23 mouse cellular contexts compared by ENCODE assay signal in genomic region chr10:96442165-96442564, GRCm38 (mm10).
DNase-seq lines count a peak whose midpoint lies in the region; ATAC-seq and TF ChIP-seq lines count a peak whose summit lies in the region.
"Had no signal": no experiment of that assay in that cellular context is flagged by ENCODE, and none has a peak within 500 bp of the region (broad histone marks: within the 10 kb centered on the region; RNA-seq: fewer than 3 reads in every experiment).

No protein-coding gene starts in this region.

- H3K4me3 ChIP-seq in limb, embryonic 14.5 days (replicated peaks; ENCODE audit: low read length): no peak overlapping the region
- no peak overlapping the region for H3K4me3 ChIP-seq in limb, embryonic 10.5 days
- no peak overlapping the region for H3K4me3 ChIP-seq in embryonic facial prominence, embryonic 14.5 days (ENCODE audit: low read depth, low read length)
- no peak overlapping the region for H3K4me3 ChIP-seq in embryonic fibroblast, embryonic 13.5 days (ENCODE audit: insufficient read depth, low read length)
- no peak overlapping the region for H3K4me3 ChIP-seq in limb, embryonic 15.5 days
- H3K4me3 ChIP-seq: embryonic facial prominence, embryonic 12.5 days; forebrain, embryonic 10.5 days; forebrain, embryonic 12.5 days had no signal

- no peaks in the 10 kb centered on the region for H3K36me3 ChIP-seq in limb, embryonic 14.5 days (ENCODE audit: control insufficient read depth, insufficient read depth, low read length)
- no peaks in the 10 kb centered on the region for H3K36me3 ChIP-seq in limb, embryonic 10.5 days
- no peaks in the 10 kb centered on the region for H3K36me3 ChIP-seq in embryonic facial prominence, embryonic 14.5 days (ENCODE audit: control insufficient read depth, insufficient read depth, low read length)
- no peaks in the 10 kb centered on the region for H3K36me3 ChIP-seq in limb, embryonic 15.5 days
- H3K36me3 ChIP-seq: embryonic facial prominence, embryonic 12.5 days; forebrain, embryonic 10.5 days; forebrain, embryonic 12.5 days had no signal

- no peak for TF ChIP-seq CTCF in embryonic fibroblast, embryonic 13.5 days (IDR thresholded peaks at IDR 0.05; ENCODE audit: borderline replicate concordance, insufficient read depth, low read length)

- H3K9me3 ChIP-seq in limb, embryonic 14.5 days (ENCODE audit: control insufficient read depth, low read length): peaks cover 3% of the 10 kb centered on the region; the same call in 1 of the 2 replicates
- H3K9me3 ChIP-seq in limb, embryonic 10.5 days (replicated peaks): no peaks in the 10 kb centered on the region
- 0 out of 2 replicates have a peak, but pooled peaks cover 5% of the 10 kb centered on the region for H3K9me3 ChIP-seq in embryonic facial prominence, embryonic 14.5 days (ENCODE audit: control insufficient read depth, low read length)
- H3K9me3 ChIP-seq in limb, embryonic 15.5 days: no peaks in the 10 kb centered on the region
- H3K9me3 ChIP-seq: embryonic facial prominence, embryonic 12.5 days; forebrain, embryonic 10.5 days; forebrain, embryonic 12.5 days had no signal

- TF ChIP-seq POLR2A in limb, embryonic 14.5 days (IDR thresholded peaks at IDR 0.05; ENCODE audit: borderline replicate concordance, extremely low read depth, insufficient read depth, insufficient read length): no peak
- TF ChIP-seq POLR2A in embryonic fibroblast, embryonic 13.5 days (IDR thresholded peaks at IDR 0.05; ENCODE audit: low read depth, low read length): no peak

- ATAC-seq in limb, embryonic 14.5 days (ENCODE audit: low FRiP score, low read depth): no peak
- peak; percentile 50; the same call in 1 of the 2 replicates for ATAC-seq in embryonic facial prominence, embryonic 14.5 days (ENCODE audit: low read depth)
- ATAC-seq in limb, embryonic 15.5 days (ENCODE audit: insufficient number of reproducible peaks, low FRiP score, low TSS enrichment, low read depth): no peak
- ATAC-seq: forebrain, embryonic 14.5 days; forebrain, embryonic 16.5 days had no signal

- H3K4me1 ChIP-seq in limb, embryonic 14.5 days (ENCODE audit: control insufficient read depth, insufficient read depth, low read length): no peaks in the 10 kb centered on the region
- no peaks in the 10 kb centered on the region for H3K4me1 ChIP-seq in limb, embryonic 10.5 days
- H3K4me1 ChIP-seq in embryonic facial prominence, embryonic 14.5 days (ENCODE audit: control insufficient read depth, insufficient read depth, low read length): 0 out of 2 replicates have a peak, but pooled peaks cover 5% of the 10 kb centered on the region
- H3K4me1 ChIP-seq in embryonic fibroblast, embryonic 13.5 days (ENCODE audit: control insufficient read depth, insufficient read depth, low read length): 0 out of 2 replicates have a peak, but pooled peaks cover 2% of the 10 kb centered on the region
- no peaks in the 10 kb centered on the region for H3K4me1 ChIP-seq in limb, embryonic 15.5 days
- H3K4me1 ChIP-seq: embryonic facial prominence, embryonic 12.5 days; forebrain, embryonic 10.5 days; forebrain, embryonic 12.5 days had no signal

- 0 out of 2 replicates have a peak overlapping the region, but pooled peaks have one; percentile 10 for H3K27ac ChIP-seq in limb, embryonic 14.5 days (replicated peaks; ENCODE audit: low read depth, low read length)
- H3K27ac ChIP-seq in limb, embryonic 10.5 days: no peak overlapping the region
- no peak overlapping the region for H3K27ac ChIP-seq in embryonic facial prominence, embryonic 14.5 days (replicated peaks; ENCODE audit: low read depth, low read length)
- H3K27ac ChIP-seq in embryonic fibroblast, embryonic 13.5 days (ENCODE audit: insufficient read depth, low read length): peak overlapping the region; percentile 81
- peak overlapping the region; percentile 47 for H3K27ac ChIP-seq in limb, embryonic 15.5 days
- H3K27ac ChIP-seq: embryonic facial prominence, embryonic 12.5 days; forebrain, embryonic 10.5 days; forebrain, embryonic 12.5 days had no signal

- H3K9ac ChIP-seq in limb, embryonic 14.5 days (ENCODE audit: low read depth, low read length, severe bottlenecking): no peak overlapping the region
- H3K9ac ChIP-seq in embryonic facial prominence, embryonic 14.5 days (ENCODE audit: low read depth, low read length): no peak overlapping the region
- H3K9ac ChIP-seq in limb, embryonic 15.5 days: no peak overlapping the region
- H3K9ac ChIP-seq: embryonic facial prominence, embryonic 12.5 days; forebrain, embryonic 12.5 days had no signal

- H3K4me2 ChIP-seq in limb, embryonic 14.5 days (replicated peaks; ENCODE audit: low read depth, low read length, severe bottlenecking): no peak overlapping the region
- no peak overlapping the region for H3K4me2 ChIP-seq in embryonic facial prominence, embryonic 14.5 days (ENCODE audit: low read depth, low read length)
- H3K4me2 ChIP-seq in limb, embryonic 15.5 days: no peak overlapping the region
- H3K4me2 ChIP-seq: embryonic facial prominence, embryonic 12.5 days; forebrain, embryonic 12.5 days had no signal

- DNase-seq in limb, embryonic 14.5 days (ENCODE audit: low spot score): no peak
- no peak for DNase-seq in limb, embryonic 10.5 days (ENCODE audit: low spot score)
- DNase-seq in embryonic facial prominence, embryonic 14.5 days (ENCODE audit: low spot score): peak; percentile 74
- DNase-seq in kidney, adult 8-10 months: no peak
- no peak for DNase-seq in Muller cell, postnatal 12 days (ENCODE audit: inconsistent ontology term)
- DNase-seq in layer of hippocampus, adult 9-10 months (ENCODE audit: low spot score): no peak
- DNase-seq: adrenal gland, adult 2 months; adrenal gland, postnatal 10 days; adrenal gland, postnatal 25 days; cerebellum, adult 11 months; cerebellum, adult 18-20 months; cerebellum, adult 8-10 months; cerebellum, adult 9-11 months; cerebellum, postnatal 14 days; cerebellum, postnatal 36 days; embryo, embryonic 11 days had no signal

- no peaks in the 10 kb centered on the region for H3K27me3 ChIP-seq in limb, embryonic 14.5 days (ENCODE audit: control insufficient read depth, insufficient read depth, low read length)
- H3K27me3 ChIP-seq in limb, embryonic 10.5 days (ENCODE audit: low read depth, poor library complexity, severe bottlenecking): no peaks in the 10 kb centered on the region
- no peaks in the 10 kb centered on the region for H3K27me3 ChIP-seq in embryonic facial prominence, embryonic 14.5 days (replicated peaks; ENCODE audit: control insufficient read depth, insufficient read depth, low read length)
- H3K27me3 ChIP-seq in limb, embryonic 15.5 days: no peaks in the 10 kb centered on the region
- H3K27me3 ChIP-seq: embryonic facial prominence, embryonic 12.5 days; forebrain, embryonic 12.5 days had no signal

Comparison
In these comparisons a context has a peak if more than half of its experiments do, and no peak if none do; other contexts are left out.
1. H3K27ac ChIP-seq: peak in limb, embryonic 14.5 days (single experiment), embryonic fibroblast, embryonic 13.5 days (single experiment) and limb, embryonic 15.5 days (single experiment); none in limb, embryonic 10.5 days (single experiment) and embryonic facial prominence, embryonic 14.5 days (single experiment).